Mouse (Mus musculus) forelimb bud, embryonic 11.5 days (tissue): ENCODE data around the gene Cdc34.

ENCODE experiments used
- DNase-seq: peaks from one replicate; pipeline ENCODE4 v3.0.0-alpha.2; 2012; ENCODE audit warnings: low read depth, low spot score

Gene Cdc34

GRCm38 (mm10) chr10:79670071-79670888, 11.7 kb upstream of the Cdc34 start:
- no peak for DNase-seq

- no peak for DNase-seq
These were observed 10.5 kb upstream of the Cdc34 start for GRCm38 (mm10) chr10:79671396-79672087.

GRCm38 (mm10) chr10:79672088-79672455, 9.9 kb upstream of the Cdc34 start:
- DNase-seq = no peak

GRCm38 (mm10) chr10:79673054-79673453, 8.9 kb upstream of the Cdc34 start:
- no peak for DNase-seq

GRCm38 (mm10) chr10:79675346-79676035, 6.5 kb upstream of the Cdc34 start:
- DNase-seq = no peak

- no peak for DNase-seq
These were observed 1.1 kb upstream of the Cdc34 start for GRCm38 (mm10) chr10:79680606-79681495.

GRCm38 (mm10) chr10:79682551-79682915, 538 bp downstream of the Cdc34 start:
- DNase-seq = no peak

- peak; percentile 63 for DNase-seq
These were observed 1.1 kb downstream of the Cdc34 start for GRCm38 (mm10) chr10:79682916-79683582.

GRCm38 (mm10) chr10:79683726-79684640, 2.0 kb downstream of the Cdc34 start:
- no peak for DNase-seq

GRCm38 (mm10) chr10:79684770-79685600, 3.0 kb downstream of the Cdc34 start:
- no peak for DNase-seq

- DNase-seq = no peak
These were observed 4.2 kb downstream of the Cdc34 start for GRCm38 (mm10) chr10:79686219-79686618.

- DNase-seq = no peak
These were observed 4.7 kb downstream of the Cdc34 start for GRCm38 (mm10) chr10:79686691-79687090.

GRCm38 (mm10) chr10:79687513-79687912, 5.5 kb downstream of the Cdc34 start:
- no peak for DNase-seq

GRCm38 (mm10) chr10:79688720-79689119, 6.7 kb downstream of the Cdc34 start, which contains the start of gene Gzmm:
TSS of gene Gzmm (plus strand) at chr10:79689020.
- no peak for DNase-seq

GRCm38 (mm10) chr10:79689178-79689577, 7.2 kb downstream of the Cdc34 start:
- DNase-seq = no peak

- DNase-seq = no peak
These were observed 10.1 kb downstream of the Cdc34 start for GRCm38 (mm10) chr10:79691986-79692548.

GRCm38 (mm10) chr10:79693580-79694378, 11.8 kb downstream of the Cdc34 start:
- no peak for DNase-seq

- DNase-seq = no peak
These were observed 12.3 kb downstream of the Cdc34 start for GRCm38 (mm10) chr10:79694379-79694655.
